Mouse (Mus musculus): ENCODE measurements around the gene Reps2.

- TF ChIP-seq CTCF (IDR thresholded peaks at IDR 0.05; ENCODE audit: low read depth, low read length) (no peak), EP300 (IDR thresholded peaks at IDR 0.05; ENCODE audit: insufficient read depth, low read depth, low read length) (no peak), POLR2A (IDR thresholded peaks at IDR 0.05; ENCODE audit: insufficient read depth, low read length) (no peak)
Measured at GRCm38 (mm10) chrX:162685394-162685793, 41.9 kb upstream of the Reps2 start.
